In genomic region chr17:31809894-31810293, GRCm38 (mm10) we compare ENCODE assay signal across 14 mouse cellular contexts. TPM values are rescaled to one million over a fixed set of nuclear protein-coding genes. Genes with fewer than 3 reads are reported as not detected.
DNase-seq lines count a peak whose midpoint lies in the region; ATAC-seq and TF ChIP-seq lines count a peak whose summit lies in the region.
"Had no signal": no experiment of that assay in that cellular context is flagged by ENCODE, and none has a peak within 500 bp of the region (broad histone marks: within the 10 kb centered on the region; RNA-seq: fewer than 3 reads in every experiment).

No protein-coding gene starts in this region.

- no peaks in the 10 kb centered on the region for H3K36me3 ChIP-seq in hindbrain, embryonic 10.5 days
- no peaks in the 10 kb centered on the region for H3K36me3 ChIP-seq in hindbrain, embryonic 11.5 days (ENCODE audit: control insufficient read depth, insufficient read depth, low read length)
- no peaks in the 10 kb centered on the region for H3K36me3 ChIP-seq in E14TG2a.4 (ENCODE audit: insufficient read depth, low read length)
- H3K36me3 ChIP-seq in embryonic facial prominence, embryonic 14.5 days (ENCODE audit: control insufficient read depth, insufficient read depth, low read length), result no peaks in the 10 kb centered on the region
- no peaks in the 10 kb centered on the region for H3K36me3 ChIP-seq in limb, embryonic 10.5 days
- H3K36me3 ChIP-seq in heart, embryonic 10.5 days, result no peaks in the 10 kb centered on the region
- H3K36me3 ChIP-seq: midbrain, embryonic 12.5 days had no signal

- H3K4me1 ChIP-seq in hindbrain, embryonic 10.5 days (replicated peaks), result peaks cover 33% of the 10 kb centered on the region
- H3K4me1 ChIP-seq in hindbrain, embryonic 11.5 days (replicated peaks; ENCODE audit: control insufficient read depth, insufficient read depth, low read length), result no peaks in the 10 kb centered on the region; the same call in 1 of the 2 replicates
- H3K4me1 ChIP-seq in E14TG2a.4 (replicated peaks; ENCODE audit: low read depth, low read length), result peaks cover 87% of the 10 kb centered on the region
- peaks cover 7% of the 10 kb centered on the region; the same call in 1 of the 2 replicates for H3K4me1 ChIP-seq in embryonic facial prominence, embryonic 14.5 days (ENCODE audit: control insufficient read depth, insufficient read depth, low read length)
- peaks cover 31% of the 10 kb centered on the region for H3K4me1 ChIP-seq in limb, embryonic 10.5 days
- H3K4me1 ChIP-seq in heart, embryonic 10.5 days, result peaks cover 32% of the 10 kb centered on the region

- DNase-seq in hindbrain, embryonic 10.5 days (ENCODE audit: low spot score), result no peak
- no peak for DNase-seq in hindbrain, embryonic 11.5 days (ENCODE audit: low spot score)
- no peak for DNase-seq in embryonic facial prominence, embryonic 14.5 days (ENCODE audit: low spot score)
- no peak for DNase-seq in limb, embryonic 10.5 days (ENCODE audit: low spot score)
- no peak for DNase-seq in heart, embryonic 10.5 days (ENCODE audit: low spot score)
- DNase-seq in c-Kit-positive CD71-positive TER-119-positive erythroid progenitor cells, embryonic 14.5 days (ENCODE audit: low spot score), result no peak
- DNase-seq in layer of hippocampus, adult 8-10 months (ENCODE audit: low spot score in 2 of 2), result no peak
- DNase-seq: adrenal gland, postnatal 36 days; cerebellum, adult 9-11 months; heart, postnatal 4 days; lung, embryonic 14.5 days had no signal

- no peak overlapping the region for H3K4me3 ChIP-seq in hindbrain, embryonic 10.5 days
- H3K4me3 ChIP-seq in hindbrain, embryonic 11.5 days (ENCODE audit: low read depth, low read length), result no peak overlapping the region
- peak overlapping the region; percentile 52 for H3K4me3 ChIP-seq in E14TG2a.4 (replicated peaks; ENCODE audit: low read length)
- H3K4me3 ChIP-seq in embryonic facial prominence, embryonic 14.5 days (ENCODE audit: low read depth, low read length), result no peak overlapping the region
- no peak overlapping the region for H3K4me3 ChIP-seq in limb, embryonic 10.5 days
- no peak overlapping the region for H3K4me3 ChIP-seq in heart, embryonic 10.5 days
- H3K4me3 ChIP-seq: midbrain, embryonic 12.5 days had no signal

- TF ChIP-seq CTCF in E14TG2a.4 (conservative IDR thresholded peaks at IDR 0.05; ENCODE audit: low read length), result no peak

- peak overlapping the region; percentile 13; the same call in 1 of the 2 replicates for H3K27ac ChIP-seq in hindbrain, embryonic 10.5 days
- no peak overlapping the region for H3K27ac ChIP-seq in hindbrain, embryonic 11.5 days (ENCODE audit: low read depth, low read length)
- H3K27ac ChIP-seq in embryonic facial prominence, embryonic 14.5 days (replicated peaks; ENCODE audit: low read depth, low read length), result no peak overlapping the region
- H3K27ac ChIP-seq in limb, embryonic 10.5 days, result peak overlapping the region; percentile 1; the same call in 1 of the 2 replicates
- H3K27ac ChIP-seq in heart, embryonic 10.5 days, result no peak overlapping the region
- H3K27ac ChIP-seq: kidney, postnatal 0 days; midbrain, embryonic 12.5 days had no signal

- no peak overlapping the region for H3K9ac ChIP-seq in hindbrain, embryonic 11.5 days (ENCODE audit: low read depth, low read length)
- no peak overlapping the region; the same call in 1 of the 2 replicates for H3K9ac ChIP-seq in embryonic facial prominence, embryonic 14.5 days (ENCODE audit: low read depth, low read length)
- H3K9ac ChIP-seq: lung, embryonic 14.5 days; midbrain, embryonic 12.5 days had no signal

- no peaks in the 10 kb centered on the region for H3K9me3 ChIP-seq in hindbrain, embryonic 10.5 days
- no peaks in the 10 kb centered on the region for H3K9me3 ChIP-seq in hindbrain, embryonic 11.5 days (ENCODE audit: control insufficient read depth, low read length)
- H3K9me3 ChIP-seq in E14TG2a.4 (ENCODE audit: low read length), result no peaks in the 10 kb centered on the region
- no peaks in the 10 kb centered on the region for H3K9me3 ChIP-seq in embryonic facial prominence, embryonic 14.5 days (ENCODE audit: control insufficient read depth, low read length)
- no peaks in the 10 kb centered on the region for H3K9me3 ChIP-seq in limb, embryonic 10.5 days (replicated peaks)
- H3K9me3 ChIP-seq in heart, embryonic 10.5 days, result no peaks in the 10 kb centered on the region
- H3K9me3 ChIP-seq: midbrain, embryonic 12.5 days had no signal

- 54% methylated on average over 19 of the region's 19 CpGs for WGBS in hindbrain, embryonic 10.5 days
- 52% methylated on average over 19 of the region's 19 CpGs for WGBS in hindbrain, embryonic 11.5 days
- 45% methylated on average over 19 of the region's 19 CpGs for WGBS in embryonic facial prominence, embryonic 14.5 days
- WGBS in limb, embryonic 10.5 days, result 65% methylated on average over 19 of the region's 19 CpGs
- WGBS in heart, embryonic 10.5 days, result 58% methylated on average over 19 of the region's 19 CpGs

- H3K4me2 ChIP-seq in hindbrain, embryonic 11.5 days (replicated peaks; ENCODE audit: low read depth, low read length), result no peak overlapping the region
- H3K4me2 ChIP-seq in embryonic facial prominence, embryonic 14.5 days (ENCODE audit: low read depth, low read length), result peak overlapping the region; percentile 29; the same call in 1 of the 2 replicates
- H3K4me2 ChIP-seq: lung, embryonic 14.5 days; midbrain, embryonic 12.5 days had no signal

- ATAC-seq in hindbrain, embryonic 11.5 days (ENCODE audit: low FRiP score), result no peak
- no peak for ATAC-seq in embryonic facial prominence, embryonic 14.5 days (ENCODE audit: low read depth)

- H3K27me3 ChIP-seq in hindbrain, embryonic 10.5 days (ENCODE audit: insufficient read depth, poor library complexity, severe bottlenecking), result no peaks in the 10 kb centered on the region; the same call in 1 of the 2 replicates
- no peaks in the 10 kb centered on the region for H3K27me3 ChIP-seq in hindbrain, embryonic 11.5 days (ENCODE audit: control insufficient read depth, insufficient read depth, low read length)
- no peaks in the 10 kb centered on the region for H3K27me3 ChIP-seq in E14TG2a.4 (ENCODE audit: insufficient read depth, low read length)
- no peaks in the 10 kb centered on the region for H3K27me3 ChIP-seq in embryonic facial prominence, embryonic 14.5 days (replicated peaks; ENCODE audit: control insufficient read depth, insufficient read depth, low read length)
- no peaks in the 10 kb centered on the region for H3K27me3 ChIP-seq in limb, embryonic 10.5 days (ENCODE audit: low read depth, poor library complexity, severe bottlenecking)
- no peaks in the 10 kb centered on the region for H3K27me3 ChIP-seq in heart, embryonic 10.5 days (ENCODE audit: insufficient read depth, poor library complexity, severe bottlenecking)

RNA-seq across cellular contexts. Expression of gene Sik1, which starts 45.7 kb away (rescaled TPM):
- polyA plus RNA-seq in hindbrain, embryonic 10.5 days (2016; fragmentation: Nextera tagmentation; extraction: Ambion mirVana), result 14.0 and 14.3 TPM in 2 replicates
- 12.9 and 17.9 TPM in 2 replicates for polyA plus RNA-seq in hindbrain, embryonic 11.5 days (2014; fragmentation: Nextera tagmentation; extraction: Ambion mirVana)
- polyA plus RNA-seq in embryonic facial prominence, embryonic 14.5 days (2014; fragmentation: Nextera tagmentation; extraction: Ambion mirVana), result 25.1 and 27.8 TPM in 2 replicates
- 10.3 and 13.4 TPM in 2 replicates for polyA plus RNA-seq in limb, embryonic 10.5 days (2016; fragmentation: Nextera tagmentation; extraction: Ambion mirVana)
- polyA plus RNA-seq in heart, embryonic 10.5 days (2016; fragmentation: Nextera tagmentation; extraction: Ambion mirVana), result 20.9 and 22.0 TPM in 2 replicates
- total RNA-seq in layer of hippocampus, adult 8-10 months (2022), result 10 to 100 TPM; 13.2 to 22.2 (median 15.4) TPM

Comparison
In these comparisons a context has a peak if more than half of its experiments do, and no peak if none do; other contexts are left out.
1. H3K27ac ChIP-seq: peak in hindbrain, embryonic 10.5 days (single experiment) and limb, embryonic 10.5 days (single experiment); none in hindbrain, embryonic 11.5 days (single experiment), embryonic facial prominence, embryonic 14.5 days (single experiment) and heart, embryonic 10.5 days (single experiment).